Comparison of ENCODE assay signal across 9 mouse cellular contexts in genomic region chr3:58159384-58159783, GRCm38 (mm10).
DNase-seq lines count a peak whose midpoint lies in the region; ATAC-seq and TF ChIP-seq lines count a peak whose summit lies in the region.
"Had no signal": no experiment of that assay in that cellular context is flagged by ENCODE, and none has a peak within 500 bp of the region (broad histone marks: within the 10 kb centered on the region; RNA-seq: fewer than 3 reads in every experiment).

No protein-coding gene starts in this region.

- no peak for TF ChIP-seq POLR2A in MEL (IDR thresholded peaks at IDR 0.05; ENCODE audit: control insufficient read depth in 1 of 2, insufficient read depth in 1 of 2, low read depth in 1 of 2, low read length in 2 of 2, poor library complexity in 1 of 2)
- no peak for TF ChIP-seq POLR2A in cortical plate, adult 2 months (IDR thresholded peaks at IDR 0.05; ENCODE audit: extremely low read depth, insufficient read depth, low read length)

- H3K9me3 ChIP-seq in MEL (replicated peaks; ENCODE audit: insufficient read depth, low read length) = no peaks in the 10 kb centered on the region
- no peaks in the 10 kb centered on the region for H3K9me3 ChIP-seq in midbrain, postnatal 0 days (ENCODE audit: low read length)
- no peaks in the 10 kb centered on the region for H3K9me3 ChIP-seq in heart, embryonic 12.5 days (replicated peaks)
- H3K9me3 ChIP-seq: liver, embryonic 13.5 days had no signal

- TF ChIP-seq RAD21 in MEL (IDR thresholded peaks at IDR 0.05; ENCODE audit: low read depth, low read length) = peak; percentile 58

- peak; percentile 94 for TF ChIP-seq CTCF in left cerebral cortex, adult 2 months (IDR thresholded peaks at IDR 0.05)
- peak; percentile 44 to 91 (median 75) for TF ChIP-seq CTCF in MEL (IDR thresholded peaks at IDR 0.05 in 2 of 3, conservative IDR thresholded peaks at IDR 0.05 in 1 of 3; ENCODE audit: control insufficient read depth in 1 of 3, insufficient read depth in 1 of 3, low read depth in 2 of 3, low read length in 3 of 3, poor library complexity in 1 of 3, severe bottlenecking in 1 of 3)
- TF ChIP-seq CTCF in cortical plate, adult 2 months (IDR thresholded peaks at IDR 0.05; ENCODE audit: extremely low read depth, insufficient read depth, low read length) = peak; percentile 64
- peak; percentile 86 for TF ChIP-seq CTCF in midbrain, postnatal 0 days (IDR thresholded peaks at IDR 0.05)

- H3K36me3 ChIP-seq in MEL (ENCODE audit: control insufficient read depth in 1 of 2, insufficient read depth in 2 of 2, low read length in 2 of 2) = no peaks in the 10 kb centered on the region
- no peaks in the 10 kb centered on the region for H3K36me3 ChIP-seq in midbrain, postnatal 0 days (ENCODE audit: insufficient read depth, low read length)
- no peaks in the 10 kb centered on the region for H3K36me3 ChIP-seq in heart, embryonic 12.5 days
- H3K36me3 ChIP-seq: liver, embryonic 13.5 days had no signal

- H3K9ac ChIP-seq in MEL (ENCODE audit: control insufficient read depth, low read depth, low read length, poor library complexity, severe bottlenecking) = no peak overlapping the region
- H3K9ac ChIP-seq in midbrain, postnatal 0 days (replicated peaks; ENCODE audit: low read length, poor library complexity, severe bottlenecking) = no peak overlapping the region
- H3K9ac ChIP-seq in heart, embryonic 12.5 days = no peak overlapping the region
- H3K9ac ChIP-seq: liver, embryonic 13.5 days had no signal

- no peak for ATAC-seq in midbrain, postnatal 0 days (ENCODE audit: low FRiP score)
- ATAC-seq in inflammation-experienced regulatory T-cells, adult 6 months = no peak
- ATAC-seq in heart, embryonic 12.5 days (ENCODE audit: insufficient number of reproducible peaks, low FRiP score) = no peak

- no peak overlapping the region for H3K27ac ChIP-seq in left cerebral cortex, adult 2 months
- no peak overlapping the region for H3K27ac ChIP-seq in MEL (ENCODE audit: control insufficient read depth, low read depth, low read length)
- no peak overlapping the region for H3K27ac ChIP-seq in cortical plate, adult 2 months (ENCODE audit: insufficient read depth, low read length)
- no peak overlapping the region for H3K27ac ChIP-seq in midbrain, postnatal 0 days (ENCODE audit: low read depth, low read length)
- H3K27ac ChIP-seq in heart, embryonic 12.5 days (ENCODE audit: poor library complexity, severe bottlenecking) = no peak overlapping the region
- H3K27ac ChIP-seq: liver, embryonic 13.5 days had no signal

- H3K4me1 ChIP-seq in MEL (ENCODE audit: control insufficient read depth in 1 of 2, insufficient read depth in 2 of 2, low read length in 2 of 2) = no peaks in the 10 kb centered on the region; a peak in 1 of 4 replicates
- no peaks in the 10 kb centered on the region for H3K4me1 ChIP-seq in cortical plate, adult 2 months (ENCODE audit: control insufficient read depth, insufficient read depth, low read length)
- H3K4me1 ChIP-seq in midbrain, postnatal 0 days (ENCODE audit: insufficient read depth, low read length) = peaks cover 3% of the 10 kb centered on the region; the same call in 1 of the 2 replicates
- H3K4me1 ChIP-seq in heart, embryonic 12.5 days (replicated peaks) = peaks cover 29% of the 10 kb centered on the region
- H3K4me1 ChIP-seq: liver, embryonic 13.5 days had no signal

- intact Hi-C loops in left cerebral cortex, adult 2 months (cut with DNase I) = no loop called here
- intact Hi-C loops in left cerebral cortex, postnatal 36 days (cut with DNase I) = no loop called here

- H3K79me2 ChIP-seq in MEL (ENCODE audit: control insufficient read depth, insufficient read depth, low read length, poor library complexity) = no peaks in the 10 kb centered on the region

- peak in 1 of 2 experiments; percentile 23 for DNase-seq in left cerebral cortex, adult 2 months (ENCODE audit: extremely low spot score in 1 of 2, low spot score in 2 of 2)
- DNase-seq in left cerebral cortex, postnatal 36 days (ENCODE audit: low spot score in 2 of 2) = no peak
- peak; percentile 65 for DNase-seq in MEL (ENCODE audit: low read depth, low spot score)
- DNase-seq in induced T-regulatory cell, adult 2 months (ENCODE audit: low read depth) = peak; percentile 44
- DNase-seq in midbrain, postnatal 0 days (ENCODE audit: low spot score) = peak; percentile 71
- DNase-seq: liver, embryonic 13.5 days had no signal

- no peak overlapping the region for H3K4me2 ChIP-seq in midbrain, postnatal 0 days (ENCODE audit: low read depth, low read length, poor library complexity, severe bottlenecking)
- H3K4me2 ChIP-seq in heart, embryonic 12.5 days = no peak overlapping the region
- H3K4me2 ChIP-seq: liver, embryonic 13.5 days had no signal

- no peak for TF ChIP-seq EP300 in MEL (IDR thresholded peaks at IDR 0.05; ENCODE audit: low read depth in 1 of 2, low read length in 2 of 2)

- 60% methylated on average over 3 of the region's 3 CpGs for WGBS in midbrain, postnatal 0 days
- WGBS in heart, embryonic 12.5 days = 60% methylated on average over 3 of the region's 3 CpGs

- no peaks in the 10 kb centered on the region; a peak in 1 of 4 replicates for H3K27me3 ChIP-seq in MEL (ENCODE audit: control insufficient read depth in 1 of 2, insufficient read depth in 2 of 2, low read length in 2 of 2)
- H3K27me3 ChIP-seq in midbrain, postnatal 0 days (ENCODE audit: insufficient read depth, low read length) = no peaks in the 10 kb centered on the region
- H3K27me3 ChIP-seq in heart, embryonic 12.5 days (replicated peaks) = no peaks in the 10 kb centered on the region
- H3K27me3 ChIP-seq: liver, embryonic 13.5 days had no signal

- no peak overlapping the region for H3K4me3 ChIP-seq in left cerebral cortex, adult 2 months
- H3K4me3 ChIP-seq in MEL (ENCODE audit: control insufficient read depth in 1 of 2, insufficient read depth in 1 of 2, low read depth in 2 of 2, low read length in 2 of 2) = no peak overlapping the region
- H3K4me3 ChIP-seq in cortical plate, adult 2 months (ENCODE audit: insufficient read depth, low read length) = no peak overlapping the region
- no peak overlapping the region for H3K4me3 ChIP-seq in midbrain, postnatal 0 days (ENCODE audit: low read depth, low read length)
- no peak overlapping the region for H3K4me3 ChIP-seq in heart, embryonic 12.5 days
- H3K4me3 ChIP-seq: liver, embryonic 13.5 days had no signal

TF ChIP-seq in MEL, 35 proteins besides CTCF, POLR2A, EP300 and RAD21:
- TF ChIP-seq TBP (IDR thresholded peaks at IDR 0.05; ENCODE audit: low read depth, low read length) = no peak
- no peak for TF ChIP-seq POLR2AphosphoS2 (IDR thresholded peaks at IDR 0.05; ENCODE audit: low read length)
- no peak for TF ChIP-seq CHD2 (IDR thresholded peaks at IDR 0.05; ENCODE audit: low read length)
- TF ChIP-seq SMC3 (IDR thresholded peaks at IDR 0.05; ENCODE audit: low read depth, low read length) = peak; percentile 78
- no peak for TF ChIP-seq NRF1 (IDR thresholded peaks at IDR 0.05; ENCODE audit: insufficient read depth, low read depth, low read length, poor library complexity, severe bottlenecking)
- TF ChIP-seq TCF12 (IDR thresholded peaks at IDR 0.05; ENCODE audit: low read depth, low read length) = no peak
- no peak for TF ChIP-seq POLR2AphosphoS5 (IDR thresholded peaks at IDR 0.05; ENCODE audit: borderline replicate concordance, low read depth, low read length)
- TF ChIP-seq ZNF384 (IDR thresholded peaks at IDR 0.05; ENCODE audit: low read depth, low read length) = no peak
- TF ChIP-seq ZC3H11A (IDR thresholded peaks at IDR 0.05; ENCODE audit: low read depth, low read length) = peak; percentile 6; the same call in 1 of the 2 replicates
- TF ChIP-seq BHLHE40 (IDR thresholded peaks at IDR 0.05; ENCODE audit: borderline replicate concordance, low read depth, low read length) = no peak
- TF ChIP-seq MXI1 (IDR thresholded peaks at IDR 0.05; ENCODE audit: low read depth, low read length) = no peak
- no peak for TF ChIP-seq GATA1 (IDR thresholded peaks at IDR 0.05; ENCODE audit: low read depth, low read length)

Comparison
In these comparisons a context has a peak if more than half of its experiments do, and no peak if none do; other contexts are left out.
1. DNase-seq: peak in MEL (single experiment), induced T-regulatory cell, adult 2 months (single experiment) and midbrain, postnatal 0 days (single experiment); none in left cerebral cortex, postnatal 36 days (0 of 2).
2. Peak in every context shown above with its lines, with median percentiles within 50 percentile points of each other: CTCF ChIP-seq.